Mouse (Mus musculus) midbrain, postnatal 0 days (tissue): ENCODE results near the gene Terf2. TPM values are rescaled to one million over a fixed set of nuclear protein-coding genes. Genes with fewer than 3 reads are reported as not detected.

Source experiments
- ATAC-seq: fragments of 200-750 bp; cut with Nextera tagmentation; 2 replicates; pipeline ENCODE4 v1.8.0; 2017; ENCODE audit warnings: moderate number of reproducible peaks, mild to moderate bottlenecking, moderate TSS enrichment, moderate library complexity; ENCODE audit not compliant: low FRiP score
- DNase-seq: peaks from one replicate; pipeline ENCODE4 v3.0.0-alpha.2; 2015; ENCODE audit warnings: low spot score
- H3K27ac ChIP-seq: fragments of 300-500 bp; sonication (generic); 2 replicates; pipeline ENCODE4 v1.5.1; 2014; ENCODE audit warnings: low read depth, mild to moderate bottlenecking, low read length, mixed read lengths
- H3K27me3 ChIP-seq: fragments of 300-500 bp; sonication (generic); 2 replicates; pipeline ENCODE4 v1.6.1; 2014; ENCODE audit warnings: low read length, control low read depth, mixed read lengths; ENCODE audit not compliant: insufficient read depth
- H3K36me3 ChIP-seq: fragments of 300-500 bp; sonication (generic); 2 replicates; pipeline ENCODE4 v1.6.1; 2014; ENCODE audit warnings: low read length, control low read depth, mixed read lengths; ENCODE audit not compliant: insufficient read depth
- H3K4me1 ChIP-seq: fragments of 300-500 bp; sonication (generic); 2 replicates; pipeline ENCODE4 v1.6.1; 2014; ENCODE audit warnings: mild to moderate bottlenecking, control low read depth, antibody characterized with exemption, low read length, mixed read lengths; ENCODE audit not compliant: insufficient read depth
- H3K4me2 ChIP-seq: fragments of 300-500 bp; sonication (generic); 2 replicates; pipeline ENCODE4 v1.6.1; 2014; ENCODE audit warnings: low read depth, mild to moderate bottlenecking, low read length, mixed read lengths; ENCODE audit not compliant: poor library complexity, severe bottlenecking
- H3K4me3 ChIP-seq: fragments of 300-500 bp; sonication (generic); 2 replicates; pipeline ENCODE4 v1.5.1; 2014; ENCODE audit warnings: low read depth, mild to moderate bottlenecking, low read length, moderate library complexity
- H3K9ac ChIP-seq: fragments of 300-500 bp; sonication (generic); replicated peaks from 2 replicates; pipeline ENCODE4 v1.6.1; 2014; ENCODE audit warnings: mild to moderate bottlenecking, low read length, moderate library complexity, mixed read lengths; ENCODE audit not compliant: poor library complexity, severe bottlenecking
- H3K9me3 ChIP-seq: fragments of 300-500 bp; sonication (generic); 2 replicates; pipeline ENCODE4 v1.6.1; 2016; ENCODE audit warnings: low read length, control low read depth
- CTCF ChIP-seq: IDR thresholded peaks from 2 replicates; pipeline ENCODE4 v1.5.1; 2016; ENCODE audit warnings: antibody characterized with exemption, mild to moderate bottlenecking
- WGBS: fragments of 180-500 bp; shearing (Covaris S2); extraction: QIAGEN DNeasy Blood & Tissue Kit; methylation state at CpG from one replicate; pipeline ENCODE4 v1.1.7; 2014; 5-methylcytosine and 5-hydroxymethylcytosine counted together
- polyA plus RNA-seq: library from polyadenylated mRNA; unstranded; fragments of >200 nt; fragmentation: Nextera tagmentation; extraction: Ambion mirVana; gene quantifications from 2 replicates; pipeline ENCODE4 v1.2.1, GENCODE M21; 2015
- total RNA-seq: library from RNA; depleted of rRNA; stranded (reverse); fragments of >200 nt; gene quantifications from 2 replicates; pipeline ENCODE4 v1.2.3, GENCODE M21; 2014

Terf2 gene
- total and polyA plus RNA-seq, 2 experiments from 2014 or later: 20.4 to 25.7 TPM

- ATAC-seq: no peak
- no peak for DNase-seq
- H3K27ac ChIP-seq: no peak overlapping the region
- no peaks in the 10 kb centered on the region; the same call in 1 of the 2 replicates for H3K4me1 ChIP-seq
- H3K4me3 ChIP-seq: no peak overlapping the region
- H3K9ac ChIP-seq: no peak overlapping the region
- H3K27me3 ChIP-seq: no peaks in the 10 kb centered on the region
- no peak for TF ChIP-seq CTCF
- no peaks in the 10 kb centered on the region for H3K9me3 ChIP-seq
- H3K4me2 ChIP-seq: no peak overlapping the region
- no peaks in the 10 kb centered on the region for H3K36me3 ChIP-seq
- 77% methylated on average over 8 of the region's 8 CpGs for WGBS
These were observed 28.0 kb upstream of the Terf2 start for GRCm38 (mm10) chr8:107124343-107124742.

- Histone ChIP-seq H3K4me3 (no peak overlapping the region), H3K4me2 (no peak overlapping the region), H3K4me1 (no peaks in the 10 kb centered on the region; the same call in 1 of the 2 replicates), H3K9me3 (no peaks in the 10 kb centered on the region), H3K27me3 (no peaks in the 10 kb centered on the region), H3K36me3 (no peaks in the 10 kb centered on the region), H3K9ac (no peak overlapping the region), H3K27ac (no peak overlapping the region)
- ATAC-seq: no peak
- no peak for TF ChIP-seq CTCF
- no peak for DNase-seq
- WGBS: 12% methylated on average over 9 of the region's 9 CpGs
These were observed 26.8 kb upstream of the Terf2 start for GRCm38 (mm10) chr8:107123063-107123614.

GRCm38 (mm10) chr8:107121681-107122291 lies 25.4 kb upstream of the Terf2 start:
- no peak overlapping the region for H3K27ac ChIP-seq
- H3K36me3 ChIP-seq: no peaks in the 10 kb centered on the region
- H3K27me3 ChIP-seq: no peaks in the 10 kb centered on the region
- H3K4me1 ChIP-seq: no peaks in the 10 kb centered on the region; the same call in 1 of the 2 replicates
- no peak overlapping the region for H3K9ac ChIP-seq
- DNase-seq: no peak
- 92% methylated on average over 7 of the region's 7 CpGs for WGBS
- H3K4me3 ChIP-seq: no peak overlapping the region
- no peaks in the 10 kb centered on the region for H3K9me3 ChIP-seq
- ATAC-seq: no peak
- no peak overlapping the region for H3K4me2 ChIP-seq
- TF ChIP-seq CTCF: no peak

GRCm38 (mm10) chr8:107120806-107121205 lies 24.5 kb upstream of the Terf2 start:
- Histone ChIP-seq H3K9ac (no peak overlapping the region), H3K27ac (no peak overlapping the region), H3K9me3 (no peaks in the 10 kb centered on the region), H3K36me3 (no peaks in the 10 kb centered on the region), H3K27me3 (no peaks in the 10 kb centered on the region), H3K4me2 (no peak overlapping the region), H3K4me1 (no peaks in the 10 kb centered on the region; the same call in 1 of the 2 replicates), H3K4me3 (no peak overlapping the region)
- ATAC-seq (no peak), DNase-seq (no peak)
- TF ChIP-seq CTCF: peak; percentile 9; the same call in 1 of the 2 replicates

- no peak overlapping the region for H3K4me2 ChIP-seq
- H3K9ac ChIP-seq: no peak overlapping the region
- no peak overlapping the region for H3K4me3 ChIP-seq
- H3K4me1 ChIP-seq: no peaks in the 10 kb centered on the region; the same call in 1 of the 2 replicates
- ATAC-seq (no peak), DNase-seq (no peak)
- no peaks in the 10 kb centered on the region for H3K36me3 ChIP-seq
- H3K27me3 ChIP-seq: no peaks in the 10 kb centered on the region
- H3K9me3 ChIP-seq: no peaks in the 10 kb centered on the region
- no peak overlapping the region for H3K27ac ChIP-seq
- 71% methylated on average over 9 of the region's 9 CpGs for WGBS
- TF ChIP-seq CTCF: no peak
These were observed 23.1 kb upstream of the Terf2 start for GRCm38 (mm10) chr8:107119412-107119811.

GRCm38 (mm10) chr8:107118803-107119233 lies 22.5 kb upstream of the Terf2 start:
- 61% methylated on average over 7 of the region's 7 CpGs for WGBS

More at GRCm38 (mm10) chr8:107118803-107119233, 22.5 kb upstream of the Terf2 start:
- ATAC-seq (no peak), DNase-seq (no peak)
- no peaks in the 10 kb centered on the region for H3K36me3 ChIP-seq
- H3K27me3 ChIP-seq: no peaks in the 10 kb centered on the region
- no peak for TF ChIP-seq CTCF
- no peak overlapping the region for H3K4me2 ChIP-seq
- H3K4me1 ChIP-seq: no peaks in the 10 kb centered on the region; the same call in 1 of the 2 replicates
- no peak overlapping the region for H3K9ac ChIP-seq
- H3K4me3 ChIP-seq: no peak overlapping the region
- H3K9me3 ChIP-seq: no peaks in the 10 kb centered on the region
- H3K27ac ChIP-seq: no peak overlapping the region
